Mouse (Mus musculus) layer of hippocampus, adult 2 months (tissue): ENCODE results near the gene Ears2. TPM values are rescaled to one million over a fixed set of nuclear protein-coding genes. Genes with fewer than 3 reads are reported as not detected.
A peak's percentile ranks its signal among the peaks of the same experiment; 100 is the strongest.

Experiments
- DNase-seq, 2 experiments: peaks; one replicate each; pipeline ENCODE4 v3.0.0; 2022; ENCODE audit warnings: low spot score in 2 of 2
- H3K27ac ChIP-seq: fragments of 200-600 bp; 2 replicates; pipeline ENCODE4 v1.8.1; 2022
- H3K4me3 ChIP-seq: fragments of 200-600 bp; 2 replicates; pipeline ENCODE4 v1.8.1; 2022; ENCODE audit warnings: mild to moderate bottlenecking
- CTCF ChIP-seq: fragments of 200-600 bp; conservative IDR thresholded peaks from 2 replicates; pipeline ENCODE4 v1.8.1; 2022; ENCODE audit warnings: antibody characterized with exemption, mild to moderate bottlenecking, moderate library complexity
- total RNA-seq, 2 experiments: library from RNA; stranded (reverse); gene quantifications; 2 replicates each; pipeline ENCODE4 v1.2.3; 2021

Gene Ears2
- total RNA-seq, 2 experiments from 2014 or later = 9.7 to 10.0 TPM

GRCm38 (mm10) chr7:122067517-122068381 lies 686 bp upstream of the Ears2 start:
- DNase-seq = no peak
- peak overlapping the region; percentile 96 for H3K4me3 ChIP-seq
- peak overlapping the region; percentile 99 for H3K27ac ChIP-seq
- peak; percentile 65 for TF ChIP-seq CTCF

- Histone ChIP-seq H3K27ac (peak overlapping the region; percentile 99), H3K4me3 (peak overlapping the region; percentile 96)
- TF ChIP-seq CTCF = no peak
- no peak for DNase-seq
These were observed 740 bp downstream of the Ears2 start for GRCm38 (mm10) chr7:122066102-122066944.

GRCm38 (mm10) chr7:122065656-122066055 lies 1.4 kb downstream of the Ears2 start:
- no peak for TF ChIP-seq CTCF
- no peak for DNase-seq
- Histone ChIP-seq H3K4me3 (no peak overlapping the region), H3K27ac (peak overlapping the region; percentile 99)

- H3K27ac ChIP-seq = no peak overlapping the region
- no peak for DNase-seq
These were observed 10.4 kb downstream of the Ears2 start for GRCm38 (mm10) chr7:122056633-122057032.

GRCm38 (mm10) chr7:122050834-122051233 lies 16.2 kb downstream of the Ears2 start:
- TF ChIP-seq CTCF = no peak
- no peak overlapping the region for H3K4me3 ChIP-seq
- H3K27ac ChIP-seq = no peak overlapping the region
- DNase-seq = no peak

More at GRCm38 (mm10) chr7:122056633-122057032, 10.4 kb downstream of the Ears2 start:
- H3K4me3 ChIP-seq = no peak overlapping the region
- TF ChIP-seq CTCF = no peak

- Histone ChIP-seq H3K27ac (no peak overlapping the region), H3K4me3 (no peak overlapping the region)
- TF ChIP-seq CTCF = no peak
- no peak for DNase-seq
These were observed 18.9 kb downstream of the Ears2 start for GRCm38 (mm10) chr7:122048191-122048590.

- Histone ChIP-seq H3K27ac (no peak overlapping the region), H3K4me3 (no peak overlapping the region)
- no peak for DNase-seq
- TF ChIP-seq CTCF = no peak
These were observed 20.2 kb downstream of the Ears2 start for GRCm38 (mm10) chr7:122046813-122047212.

- Histone ChIP-seq H3K27ac (peak overlapping the region; percentile 43; the same call in 1 of the 2 replicates), H3K4me3 (no peak overlapping the region)
- no peak for TF ChIP-seq CTCF
- DNase-seq = no peak
These were observed 21.4 kb downstream of the Ears2 start for GRCm38 (mm10) chr7:122045711-122046110.

- no peak for TF ChIP-seq CTCF
- Histone ChIP-seq H3K4me3 (no peak overlapping the region), H3K27ac (peak overlapping the region; percentile 43; the same call in 1 of the 2 replicates)
- DNase-seq = peak in 1 of 2 experiments; percentile 21
These were observed 21.9 kb downstream of the Ears2 start for GRCm38 (mm10) chr7:122045181-122045634.

GRCm38 (mm10) chr7:122044106-122044505 lies 23.0 kb downstream of the Ears2 start:
- no peak for TF ChIP-seq CTCF
- no peak for DNase-seq
- Histone ChIP-seq H3K27ac (no peak overlapping the region), H3K4me3 (no peak overlapping the region)

- Histone ChIP-seq H3K27ac (no peak overlapping the region), H3K4me3 (no peak overlapping the region)
- no peak for DNase-seq
- TF ChIP-seq CTCF = peak; percentile 72
These were observed 32.7 kb downstream of the Ears2 start for GRCm38 (mm10) chr7:122034348-122034747.

- TF ChIP-seq CTCF = no peak
- Histone ChIP-seq H3K27ac (no peak overlapping the region), H3K4me3 (no peak overlapping the region)
- DNase-seq = no peak
These were observed 33.7 kb downstream of the Ears2 start for GRCm38 (mm10) chr7:122033371-122033770.

GRCm38 (mm10) chr7:122022131-122022530 lies 44.9 kb downstream of the Ears2 start:
- DNase-seq = no peak
- no peak overlapping the region for H3K27ac ChIP-seq
- no peak overlapping the region for H3K4me3 ChIP-seq
- no peak for TF ChIP-seq CTCF
